Mouse (Mus musculus): ENCODE results near the gene Fcgr1.

- TF ChIP-seq USF1 (IDR thresholded peaks at IDR 0.05; ENCODE audit: low read depth) (no peak), CEBPB (IDR thresholded peaks at IDR 0.05; ENCODE audit: insufficient read depth, poor library complexity, severe bottlenecking) (no peak)
Observed at GRCm38 (mm10) chr3:96331438-96331837, 37.7 kb upstream of the Fcgr1 start.
